Mouse (Mus musculus) midbrain, postnatal 0 days (tissue): ENCODE data around the gene Epha1. TPM values are rescaled to one million over a fixed set of nuclear protein-coding genes. Genes with fewer than 3 reads are reported as not detected.

ENCODE experiments used
- ATAC-seq: fragments of 200-750 bp; cut with Nextera tagmentation; 2 replicates; pipeline ENCODE4 v1.8.0; 2017; ENCODE audit warnings: moderate number of reproducible peaks, mild to moderate bottlenecking, moderate TSS enrichment, moderate library complexity; ENCODE audit not compliant: low FRiP score
- DNase-seq: peaks from one replicate; pipeline ENCODE4 v3.0.0-alpha.2; 2015; ENCODE audit warnings: low spot score
- H3K27ac ChIP-seq: fragments of 300-500 bp; sonication (generic); 2 replicates; pipeline ENCODE4 v1.5.1; 2014; ENCODE audit warnings: low read depth, mild to moderate bottlenecking, low read length, mixed read lengths
- H3K27me3 ChIP-seq: fragments of 300-500 bp; sonication (generic); 2 replicates; pipeline ENCODE4 v1.6.1; 2014; ENCODE audit warnings: low read length, control low read depth, mixed read lengths; ENCODE audit not compliant: insufficient read depth
- H3K36me3 ChIP-seq: fragments of 300-500 bp; sonication (generic); 2 replicates; pipeline ENCODE4 v1.6.1; 2014; ENCODE audit warnings: low read length, control low read depth, mixed read lengths; ENCODE audit not compliant: insufficient read depth
- H3K4me1 ChIP-seq: fragments of 300-500 bp; sonication (generic); 2 replicates; pipeline ENCODE4 v1.6.1; 2014; ENCODE audit warnings: mild to moderate bottlenecking, control low read depth, antibody characterized with exemption, low read length, mixed read lengths; ENCODE audit not compliant: insufficient read depth
- H3K4me2 ChIP-seq: fragments of 300-500 bp; sonication (generic); 2 replicates; pipeline ENCODE4 v1.6.1; 2014; ENCODE audit warnings: low read depth, mild to moderate bottlenecking, low read length, mixed read lengths; ENCODE audit not compliant: poor library complexity, severe bottlenecking
- H3K4me3 ChIP-seq: fragments of 300-500 bp; sonication (generic); 2 replicates; pipeline ENCODE4 v1.5.1; 2014; ENCODE audit warnings: low read depth, mild to moderate bottlenecking, low read length, moderate library complexity
- H3K9ac ChIP-seq: fragments of 300-500 bp; sonication (generic); replicated peaks from 2 replicates; pipeline ENCODE4 v1.6.1; 2014; ENCODE audit warnings: mild to moderate bottlenecking, low read length, moderate library complexity, mixed read lengths; ENCODE audit not compliant: poor library complexity, severe bottlenecking
- H3K9me3 ChIP-seq: fragments of 300-500 bp; sonication (generic); 2 replicates; pipeline ENCODE4 v1.6.1; 2016; ENCODE audit warnings: low read length, control low read depth
- CTCF ChIP-seq: IDR thresholded peaks from 2 replicates; pipeline ENCODE4 v1.5.1; 2016; ENCODE audit warnings: antibody characterized with exemption, mild to moderate bottlenecking
- WGBS: fragments of 180-500 bp; shearing (Covaris S2); extraction: QIAGEN DNeasy Blood & Tissue Kit; methylation state at CpG from one replicate; pipeline ENCODE4 v1.1.7; 2014; 5-methylcytosine and 5-hydroxymethylcytosine counted together
- polyA plus RNA-seq: library from polyadenylated mRNA; unstranded; fragments of >200 nt; fragmentation: Nextera tagmentation; extraction: Ambion mirVana; gene quantifications from 2 replicates; pipeline ENCODE4 v1.2.1, GENCODE M21; 2015
- total RNA-seq: library from RNA; depleted of rRNA; stranded (reverse); fragments of >200 nt; gene quantifications from 2 replicates; pipeline ENCODE4 v1.2.3, GENCODE M21; 2014

Gene Epha1
- total and polyA plus RNA-seq, 2 experiments from 2014 or later, result 0.58 to 0.71 TPM

DNA sequence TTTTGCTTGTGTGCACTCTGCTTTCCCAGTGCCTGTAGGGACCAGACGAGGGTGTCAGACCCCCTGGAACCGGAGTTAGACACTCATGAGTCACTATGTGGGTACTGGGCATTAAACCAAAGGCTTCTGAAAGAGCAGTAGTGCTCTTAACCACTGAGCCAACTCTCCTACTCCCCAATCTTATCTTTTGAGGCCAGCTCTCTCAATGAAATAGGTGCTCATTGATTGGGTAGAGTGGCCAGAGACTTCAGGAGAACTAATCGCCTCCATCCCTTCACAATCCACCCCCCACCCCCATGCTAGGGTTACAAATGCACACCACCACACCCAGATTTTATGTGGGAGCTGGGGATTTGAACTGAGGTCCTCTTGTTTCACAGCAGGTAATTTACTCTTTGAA is 44.3 kb downstream of the Epha1 start:
- Histone ChIP-seq H3K27ac (no peak overlapping the region), H3K4me1 (no peaks in the 10 kb centered on the region), H3K9me3 (no peaks in the 10 kb centered on the region), H3K4me2 (no peak overlapping the region), H3K9ac (no peak overlapping the region), H3K27me3 (no peaks in the 10 kb centered on the region), H3K36me3 (no peaks in the 10 kb centered on the region), H3K4me3 (no peak overlapping the region)
- no peak for ATAC-seq
- no peak for DNase-seq
- WGBS, result 83% methylated on average over 3 of the region's 3 CpGs
- TF ChIP-seq CTCF, result no peak

GRCm38 (mm10) chr6:42326509-42326908 is 46.6 kb downstream of the Epha1 start:
- no peaks in the 10 kb centered on the region for H3K4me1 ChIP-seq
- ATAC-seq (no peak), DNase-seq (no peak)
- H3K9ac ChIP-seq, result no peak overlapping the region
- TF ChIP-seq CTCF, result no peak
- H3K4me2 ChIP-seq, result no peak overlapping the region
- no peak overlapping the region for H3K27ac ChIP-seq
- no peak overlapping the region for H3K4me3 ChIP-seq
- WGBS, result 81% methylated on average over 3 of the region's 3 CpGs
- no peaks in the 10 kb centered on the region for H3K9me3 ChIP-seq
- H3K36me3 ChIP-seq, result no peaks in the 10 kb centered on the region
- no peaks in the 10 kb centered on the region for H3K27me3 ChIP-seq

GRCm38 (mm10) chr6:42325268-42325609 is 47.8 kb downstream of the Epha1 start:
- Histone ChIP-seq H3K27ac (peak overlapping the region; percentile 38; the same call in 1 of the 2 replicates), H3K4me3 (peak overlapping the region; percentile 58), H3K4me1 (no peaks in the 10 kb centered on the region), H3K36me3 (no peaks in the 10 kb centered on the region; the same call in 1 of the 2 replicates), H3K9ac (no peak overlapping the region), H3K9me3 (no peaks in the 10 kb centered on the region), H3K27me3 (no peaks in the 10 kb centered on the region), H3K4me2 (peak overlapping the region; percentile 72)
- peak; percentile 85 for TF ChIP-seq CTCF
- DNase-seq, result peak; percentile 69
- 3% methylated on average over 7 of the region's 7 CpGs for WGBS
- 0 out of 2 replicates have a peak, but pooled peaks have one; percentile 5 for ATAC-seq

DNA sequence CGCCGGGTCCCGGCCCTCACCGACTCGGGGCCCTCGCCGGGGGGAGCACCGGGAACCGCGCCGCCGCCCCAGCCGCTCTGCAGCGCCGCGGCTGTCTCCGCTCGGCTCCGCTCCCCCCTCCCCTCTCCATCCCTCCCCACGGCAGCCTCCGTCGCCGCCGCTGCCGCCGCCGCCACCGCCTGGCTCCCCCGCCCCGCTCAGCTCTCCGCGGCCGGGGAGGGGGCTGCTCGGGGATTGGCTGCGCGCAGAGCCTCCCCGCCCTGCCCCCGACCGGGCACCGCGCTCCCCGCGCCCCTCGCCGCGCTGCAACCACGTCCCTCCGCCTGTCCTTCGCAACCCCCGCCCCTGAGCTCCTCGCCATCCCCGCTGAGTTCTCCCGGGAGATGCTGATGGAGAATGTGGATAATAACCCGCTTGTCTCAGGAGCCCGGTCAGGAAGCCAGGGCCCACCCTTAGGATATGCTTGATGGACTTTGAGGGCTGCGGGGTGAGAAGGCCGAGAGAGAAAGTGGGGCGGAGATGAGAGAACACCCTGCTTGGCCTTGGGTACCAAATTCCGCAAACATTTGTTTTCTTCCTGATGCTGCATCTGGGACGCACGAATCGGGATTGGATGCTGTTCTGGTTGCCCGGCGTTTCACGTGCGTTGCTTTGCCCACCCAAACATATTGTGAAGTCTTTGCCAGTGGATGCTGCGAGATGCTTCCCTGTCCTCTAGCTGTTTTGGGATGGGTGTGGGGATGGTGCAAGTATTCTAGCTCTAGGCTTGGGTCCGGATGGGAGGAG is 48.4 kb downstream of the Epha1 start, which contains the start of gene Fam131b:
Gene Fam131b, minus strand, starts transcription at position 162 of the 786 bp plus-strand sequence.
- Histone ChIP-seq H3K9me3 (no peaks in the 10 kb centered on the region), H3K4me2 (peak within 1 kb of the TSS; percentile 72), H3K4me1 (no peaks in the 10 kb centered on the region), H3K4me3 (peak within 1 kb of the TSS; percentile 58), H3K9ac (peak within 1 kb of the TSS; percentile 81), H3K27ac (peak within 1 kb of the TSS; percentile 71), H3K36me3 (no peaks in the 10 kb centered on the region; the same call in 1 of the 2 replicates), H3K27me3 (no peaks in the 10 kb centered on the region)
- under 1% methylated on average over 32 of the region's 68 CpGs for WGBS
- DNase-seq (peak; percentile 77), ATAC-seq (peak; percentile 90)
- TF ChIP-seq CTCF, result no peak

DNA sequence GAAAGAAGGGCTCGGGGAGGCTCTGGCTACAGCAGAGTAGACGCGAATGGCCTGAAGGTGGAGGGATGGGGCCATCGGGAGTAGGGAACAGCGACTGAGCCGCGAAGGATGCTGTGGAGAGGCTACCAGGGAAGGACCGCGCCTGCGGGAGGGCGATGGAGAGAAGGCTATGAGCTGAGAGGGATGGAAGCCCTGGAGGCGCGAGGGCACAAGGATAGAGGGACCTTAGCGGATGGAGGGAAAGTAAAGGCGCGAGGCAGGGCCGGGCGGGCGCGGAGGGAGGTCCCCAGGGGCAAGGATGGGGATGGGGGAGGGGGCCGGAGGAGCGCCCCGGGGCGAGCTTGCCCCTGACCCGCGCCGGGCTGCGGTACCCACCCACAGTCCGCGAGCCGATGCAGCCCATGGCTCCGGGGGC is 49.0 kb downstream of the Epha1 start:
- Histone ChIP-seq H3K4me1 (no peaks in the 10 kb centered on the region), H3K9me3 (no peaks in the 10 kb centered on the region), H3K9ac (peak overlapping the region; percentile 81), H3K27ac (peak overlapping the region; percentile 71), H3K4me3 (peak overlapping the region; percentile 58), H3K4me2 (peak overlapping the region; percentile 72), H3K27me3 (no peaks in the 10 kb centered on the region), H3K36me3 (no peaks in the 10 kb centered on the region; the same call in 1 of the 2 replicates)
- no peak; the same call in 1 of the 2 replicates for TF ChIP-seq CTCF
- ATAC-seq, result peak; percentile 67
- peak; percentile 30 for DNase-seq
- WGBS, result 0% methylated on average over 21 of the region's 32 CpGs

GRCm38 (mm10) chr6:42323371-42324066 is 49.5 kb downstream of the Epha1 start:
- under 1% methylated on average over 28 of the region's 28 CpGs for WGBS
- DNase-seq, result peak; percentile 25

More at GRCm38 (mm10) chr6:42323371-42324066, 49.5 kb downstream of the Epha1 start:
- H3K36me3 ChIP-seq, result peaks cover under 1% of the 10 kb centered on the region
- H3K9ac ChIP-seq, result peak overlapping the region; percentile 81
- 0 out of 2 replicates have a peak, but pooled peaks have one; percentile 17 for TF ChIP-seq CTCF
- H3K27me3 ChIP-seq, result no peaks in the 10 kb centered on the region
- peak overlapping the region; percentile 58 for H3K4me3 ChIP-seq
- peak; percentile 34 for ATAC-seq
- H3K4me2 ChIP-seq, result peak overlapping the region; percentile 72
- H3K4me1 ChIP-seq, result no peaks in the 10 kb centered on the region
- H3K27ac ChIP-seq, result peak overlapping the region; percentile 71
- no peaks in the 10 kb centered on the region for H3K9me3 ChIP-seq
